Mouse (Mus musculus) brain, embryonic 14.5 days (tissue): ENCODE results near the gene Abca2.

ENCODE experiments used
- CTCF ChIP-seq: fragments of 200-500 bp; IDR thresholded peaks from 2 replicates; pipeline ENCODE4 v1.5.1; 2012; ENCODE audit warnings: inconsistent platforms, mild to moderate bottlenecking, moderate library complexity, borderline replicate concordance; ENCODE audit not compliant: insufficient read depth, insufficient read length; ENCODE audit errors: extremely low read depth
- POLR2A ChIP-seq: fragments of 200-500 bp; IDR thresholded peaks from 2 replicates; pipeline ENCODE4 v1.6.1; 2012; ENCODE audit warnings: mild to moderate bottlenecking, inconsistent platforms, borderline replicate concordance; ENCODE audit not compliant: poor library complexity, insufficient read depth, insufficient read length, severe bottlenecking; ENCODE audit errors: extremely low read depth

DNA sequence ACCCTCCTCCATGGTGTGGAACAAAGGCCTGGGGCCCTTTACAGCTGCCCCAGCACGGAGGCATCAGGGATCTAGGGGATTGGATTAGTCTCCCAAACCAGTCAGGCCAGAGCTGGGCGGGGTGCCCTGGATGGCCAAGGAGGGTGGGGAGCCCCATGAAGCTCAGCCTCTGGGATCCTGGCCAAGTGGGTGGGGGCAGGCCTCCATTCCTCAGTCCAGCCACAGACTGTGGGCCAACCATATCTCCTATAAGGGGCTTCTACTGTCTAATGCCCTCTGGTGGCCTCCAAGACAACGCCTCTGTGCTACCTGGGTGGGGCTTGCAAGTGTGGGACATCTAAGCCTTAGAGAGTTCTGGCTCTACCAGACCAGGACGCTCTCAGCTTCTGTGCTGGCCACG lies 30.4 kb downstream of the Abca2 start:
- TF ChIP-seq POLR2A (no peak), CTCF (no peak)
